11 mouse cellular contexts compared by ENCODE assay signal in the genomic region with DNA sequence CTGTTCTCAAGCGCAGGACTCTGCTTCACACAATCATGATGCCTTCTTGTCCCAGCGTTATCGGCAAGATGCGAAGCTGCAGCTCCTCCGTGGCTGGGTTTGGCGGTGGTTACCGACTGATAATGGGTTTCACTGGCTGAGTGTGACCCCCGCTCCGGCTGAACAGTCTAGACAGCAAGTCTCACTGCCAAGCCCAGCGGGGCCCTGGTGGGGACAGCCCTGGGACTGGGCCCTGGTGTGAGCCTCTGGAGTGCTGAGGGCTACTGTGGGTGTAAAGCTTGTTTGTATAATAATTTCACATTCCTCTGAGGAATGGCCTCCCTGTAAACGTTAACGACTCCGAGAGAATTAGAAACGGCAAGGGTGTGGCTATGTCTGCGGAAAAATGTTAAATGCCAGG. TPM values are rescaled to one million over a fixed set of nuclear protein-coding genes. Genes with fewer than 3 reads are reported as not detected.
DNase-seq lines count a peak whose midpoint lies in the region; ATAC-seq and TF ChIP-seq lines count a peak whose summit lies in the region.
"Had no signal": no experiment of that assay in that cellular context is flagged by ENCODE, and none has a peak within 500 bp of the region (broad histone marks: within the 10 kb centered on the region; RNA-seq: fewer than 3 reads in every experiment).

No protein-coding gene starts in this region.

- no peak overlapping the region for H3K9ac ChIP-seq in midbrain, postnatal 0 days (replicated peaks; ENCODE audit: low read length, poor library complexity, severe bottlenecking)

- no peaks in the 10 kb centered on the region for H3K9me3 ChIP-seq in midbrain, postnatal 0 days (ENCODE audit: low read length)

- no peak for TF ChIP-seq CTCF in spleen, adult 2 months (IDR thresholded peaks at IDR 0.05; ENCODE audit: extremely low read depth, insufficient read depth, insufficient read length, insufficient replicate concordance)
- TF ChIP-seq CTCF in midbrain, postnatal 0 days (IDR thresholded peaks at IDR 0.05) = no peak

- 83% methylated on average over 15 of the region's 15 CpGs for WGBS in spleen, adult 2 months
- WGBS in midbrain, postnatal 0 days = 64% methylated on average over 15 of the region's 15 CpGs

- no peak for TF ChIP-seq POLR2A in spleen, adult 2 months (IDR thresholded peaks at IDR 0.05; ENCODE audit: low read depth, low read length)

- no peak for ATAC-seq in midbrain, postnatal 0 days (ENCODE audit: low FRiP score)

- peaks cover 2% of the 10 kb centered on the region; the same call in 1 of the 2 replicates for H3K4me1 ChIP-seq in spleen, adult 2 months (ENCODE audit: control insufficient read depth, insufficient read depth, insufficient read length)
- H3K4me1 ChIP-seq in midbrain, postnatal 0 days (ENCODE audit: insufficient read depth, low read length) = no peaks in the 10 kb centered on the region

- no peak overlapping the region for H3K4me2 ChIP-seq in midbrain, postnatal 0 days (ENCODE audit: low read depth, low read length, poor library complexity, severe bottlenecking)

- DNase-seq in gastrocnemius, postnatal 10 days = peak; percentile 14
- DNase-seq in gastrocnemius, adult 8-10 months (ENCODE audit: low spot score in 2 of 2) = no peak
- no peak for DNase-seq in spleen, adult 2 months (ENCODE audit: low read depth in 1 of 2, low spot score in 2 of 2)
- DNase-seq in spleen, adult 18-20 months = no peak
- peak; percentile 68 for DNase-seq in induced T-regulatory cell, adult 2 months (ENCODE audit: low read depth)
- peak; percentile 45 for DNase-seq in testis, postnatal 10 days (ENCODE audit: low spot score)
- DNase-seq in cerebellum, adult 11 months = no peak
- DNase-seq in midbrain, postnatal 0 days (ENCODE audit: low spot score) = no peak
- DNase-seq: right cerebral cortex, postnatal 14 days had no signal

- H3K27me3 ChIP-seq in spleen, adult 2 months (ENCODE audit: control insufficient read depth, insufficient read depth, low read length) = no peaks in the 10 kb centered on the region
- H3K27me3 ChIP-seq in midbrain, postnatal 0 days (ENCODE audit: insufficient read depth, low read length) = no peaks in the 10 kb centered on the region

- H3K4me3 ChIP-seq in spleen, adult 2 months (ENCODE audit: extremely low read depth, insufficient read depth, insufficient read length) = peak overlapping the region; percentile 30; the same call in 1 of the 2 replicates
- no peak overlapping the region for H3K4me3 ChIP-seq in midbrain, postnatal 0 days (ENCODE audit: low read depth, low read length)
- H3K4me3 ChIP-seq: myocyte had no signal

- H3K36me3 ChIP-seq in spleen, adult 2 months (ENCODE audit: control insufficient read depth, insufficient read depth, low read length) = no peaks in the 10 kb centered on the region
- H3K36me3 ChIP-seq in midbrain, postnatal 0 days (ENCODE audit: insufficient read depth, low read length) = no peaks in the 10 kb centered on the region

- peak overlapping the region; percentile 66 for H3K27ac ChIP-seq in spleen, adult 2 months (ENCODE audit: insufficient read depth, low read length)
- H3K27ac ChIP-seq in midbrain, postnatal 0 days (ENCODE audit: low read depth, low read length) = no peak overlapping the region

RNA-seq across cellular contexts. Expression of gene Agfg1, which starts 19.1 kb away (rescaled TPM):
- 10 to 100 TPM; 27.0 to 29.4 TPM for total RNA-seq in gastrocnemius, postnatal 10 days (2021)
- total RNA-seq in gastrocnemius, adult 8-10 months (2022) = 10 to 100 TPM; 22.0 to 24.1 (median 23.1) TPM
- polyA plus RNA-seq in spleen, adult 2 months (2012; rRNA removed) = 32.2 and 41.1 TPM in 2 replicates
- 101 and 107 TPM in 2 replicates for total RNA-seq in midbrain, postnatal 0 days (2014; rRNA removed)
- 17.0 and 20.2 TPM in 2 replicates for polyA plus RNA-seq in midbrain, postnatal 0 days (2015; fragmentation: Nextera tagmentation; extraction: Ambion mirVana)

RNA-seq across cellular contexts. Expression of gene Gm47791, which starts 49.1 kb away (rescaled TPM):
- not detected for total RNA-seq in gastrocnemius, postnatal 10 days (2021)
- total RNA-seq in gastrocnemius, adult 8-10 months (2022) = not detected
- polyA plus RNA-seq in spleen, adult 2 months (2012; rRNA removed) = not detected in 2 replicates
- total RNA-seq in midbrain, postnatal 0 days (2014; rRNA removed) = not detected in 2 replicates
- not detected in 2 replicates for polyA plus RNA-seq in midbrain, postnatal 0 days (2015; fragmentation: Nextera tagmentation; extraction: Ambion mirVana)
- polyA plus RNA-seq: hindbrain, embryonic 11.5 days; myocyte had no signal

RNA-seq across cellular contexts. Expression of gene Tm4sf20, which starts 51.9 kb away (rescaled TPM):
- total RNA-seq in gastrocnemius, postnatal 10 days (2021) = not detected
- not detected for total RNA-seq in gastrocnemius, adult 8-10 months (2022)
- polyA plus RNA-seq in spleen, adult 2 months (2012; rRNA removed) = not detected in 2 replicates
- total RNA-seq in midbrain, postnatal 0 days (2014; rRNA removed) = not detected in 2 replicates
- not detected in 2 replicates for polyA plus RNA-seq in midbrain, postnatal 0 days (2015; fragmentation: Nextera tagmentation; extraction: Ambion mirVana)
- polyA plus RNA-seq: hindbrain, embryonic 11.5 days; myocyte had no signal

Comparison
In these comparisons a context has a peak if more than half of its experiments do, and no peak if none do; other contexts are left out.
1. DNase-seq: peak in gastrocnemius, postnatal 10 days (single experiment), induced T-regulatory cell, adult 2 months (single experiment) and testis, postnatal 10 days (single experiment); none in gastrocnemius, adult 8-10 months (0 of 2), spleen, adult 2 months (0 of 2), spleen, adult 18-20 months (0 of 2), cerebellum, adult 11 months (single experiment) and midbrain, postnatal 0 days (single experiment).